Mouse (Mus musculus) brain, embryonic 14.5 days (tissue): ENCODE data around the gene Ddx59.

Experiments used
- CTCF ChIP-seq: fragments of 200-500 bp; IDR thresholded peaks from 2 replicates; pipeline ENCODE4 v1.5.1; 2012; ENCODE audit warnings: inconsistent platforms, mild to moderate bottlenecking, moderate library complexity, borderline replicate concordance; ENCODE audit not compliant: insufficient read depth, insufficient read length; ENCODE audit errors: extremely low read depth
- POLR2A ChIP-seq: fragments of 200-500 bp; IDR thresholded peaks from 2 replicates; pipeline ENCODE4 v1.6.1; 2012; ENCODE audit warnings: mild to moderate bottlenecking, inconsistent platforms, borderline replicate concordance; ENCODE audit not compliant: poor library complexity, insufficient read depth, insufficient read length, severe bottlenecking; ENCODE audit errors: extremely low read depth

GRCm38 (mm10) chr1:136458691-136459245, 43.7 kb downstream of the Ddx59 start:
- TF ChIP-seq CTCF = peak; percentile 64; the same call in 1 of the 2 replicates
- TF ChIP-seq POLR2A = no peak
